Mouse (Mus musculus) G1E (cell line): ENCODE measurements around the gene Bach2.

Experiments
- CTCF ChIP-seq: IDR thresholded peaks from 2 replicates; pipeline ENCODE4 v1.5.1; 2012; ENCODE audit warnings: low read depth, low read length, inconsistent platforms, mixed read lengths
- TAL1 ChIP-seq: conservative IDR thresholded peaks from 2 replicates; pipeline ENCODE4 v1.6.1; 2012; ENCODE audit warnings: low read depth, low read length, inconsistent platforms, mixed read lengths

GRCm38 (mm10) chr4:32334765-32335164 lies 96.2 kb downstream of the Bach2 start:
- TF ChIP-seq CTCF (no peak), TAL1 (no peak)
